Mouse (Mus musculus) left cerebral cortex, adult 11 months (tissue): ENCODE results near the gene Specc1.

Source experiments
- DNase-seq: peaks from one replicate; pipeline ENCODE4 v3.0.0; 2022; ENCODE audit warnings: low spot score

Specc1 gene

GRCm38 (mm10) chr11:62248401-62249244 lies 292.1 kb downstream of the Specc1 start, which contains the start of gene Adora2b:
Gene Adora2b (plus strand): TSS chr11:62248984.
- DNase-seq = no peak

- DNase-seq = no peak
Observed at GRCm38 (mm10) chr11:62249266-62250037, 292.9 kb downstream of the Specc1 start.

GRCm38 (mm10) chr11:62251047-62251446 lies 294.5 kb downstream of the Specc1 start:
- no peak for DNase-seq

GRCm38 (mm10) chr11:62253380-62253779 lies 296.8 kb downstream of the Specc1 start:
- DNase-seq = no peak

GRCm38 (mm10) chr11:62259214-62259613 lies 302.7 kb downstream of the Specc1 start:
- DNase-seq = no peak

- DNase-seq = no peak
Observed at GRCm38 (mm10) chr11:62263599-62263998, 307.0 kb downstream of the Specc1 start.

GRCm38 (mm10) chr11:62264018-62264417 lies 307.5 kb downstream of the Specc1 start:
- DNase-seq = no peak

GRCm38 (mm10) chr11:62265642-62266041 lies 309.1 kb downstream of the Specc1 start:
- DNase-seq = no peak

- DNase-seq = no peak
Observed at GRCm38 (mm10) chr11:62266466-62267214, 310.1 kb downstream of the Specc1 start.

GRCm38 (mm10) chr11:62268381-62268780 lies 311.8 kb downstream of the Specc1 start:
- no peak for DNase-seq

- DNase-seq = no peak
Observed at GRCm38 (mm10) chr11:62269097-62269496, 312.5 kb downstream of the Specc1 start.

GRCm38 (mm10) chr11:62270851-62271250 lies 314.3 kb downstream of the Specc1 start:
- DNase-seq = no peak
